Mouse (Mus musculus): ENCODE measurements around the gene Ints11. TPM values are rescaled to one million over a fixed set of nuclear protein-coding genes. Genes with fewer than 3 reads are reported as not detected.

Gene Ints11
- polyA plus RNA-seq, 1 experiment from 2014 or later, result 89.4 TPM

DNA sequence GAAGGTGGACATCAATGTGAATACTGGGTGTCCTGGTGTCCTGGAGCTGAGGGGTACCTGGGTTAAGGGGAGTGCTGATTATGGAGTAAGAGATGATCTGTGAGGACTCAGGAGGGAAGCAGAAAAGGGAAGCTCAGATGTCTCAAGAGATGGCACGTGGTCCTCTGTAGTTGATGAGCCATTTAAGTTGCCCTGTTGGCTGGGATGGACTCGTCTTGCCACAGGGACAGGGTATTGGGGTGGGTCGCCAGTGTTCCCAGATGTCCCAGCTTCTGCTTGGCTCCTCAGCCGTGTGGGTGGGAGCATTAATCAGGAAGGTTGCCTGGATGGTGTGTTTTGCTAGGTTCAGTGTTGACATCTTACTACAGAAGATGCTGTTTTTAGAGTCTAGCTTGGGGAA lies 36.1 kb upstream of the Ints11 start:
- 87% methylated on average over 4 of the region's 4 CpGs for WGBS
- Histone ChIP-seq H3K27ac (replicated peaks; ENCODE audit: low read depth, low read length) (no peak overlapping the region), H3K4me3 (ENCODE audit: low read depth, low read length) (no peak overlapping the region; the same call in 1 of the 2 replicates), H3K27me3 (ENCODE audit: control insufficient read depth, insufficient read depth, low read length) (no peaks in the 10 kb centered on the region), H3K4me1 (ENCODE audit: control insufficient read depth, insufficient read depth, low read length) (peaks cover 7% of the 10 kb centered on the region; the same call in 1 of the 2 replicates), H3K9ac (ENCODE audit: low read length) (no peak overlapping the region), H3K4me2 (ENCODE audit: low read depth, severe bottlenecking) (no peak overlapping the region), H3K36me3 (ENCODE audit: control insufficient read depth, insufficient read depth, low read length) (peaks cover 3% of the 10 kb centered on the region; the same call in 1 of the 2 replicates), H3K9me3 (ENCODE audit: control insufficient read depth, low read length) (no peaks in the 10 kb centered on the region)
- DNase-seq (ENCODE audit: low spot score), result no peak
- no peak for ATAC-seq (ENCODE audit: insufficient number of reproducible peaks, low FRiP score, low TSS enrichment, low read depth)

DNA sequence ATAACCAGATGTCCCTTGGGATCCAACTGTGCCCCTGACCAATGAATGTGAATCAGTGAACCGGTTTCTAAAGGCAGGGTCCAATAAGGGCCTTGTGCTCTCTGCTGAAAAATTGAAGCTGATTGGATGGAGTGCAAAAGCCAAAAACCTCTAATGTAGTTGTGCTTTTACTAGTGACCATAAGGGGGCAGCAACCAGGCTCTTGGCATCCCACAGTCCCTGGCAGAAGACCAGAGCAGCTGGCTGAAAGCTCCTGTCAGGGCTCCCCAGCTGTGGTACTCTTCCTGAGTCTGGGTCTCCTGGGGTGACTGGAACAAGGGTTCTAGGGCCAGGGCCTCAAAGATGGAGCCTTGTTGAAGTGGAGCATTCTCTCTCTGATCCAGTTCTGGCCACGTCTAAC lies 35.5 kb upstream of the Ints11 start:
- no peaks in the 10 kb centered on the region for H3K9me3 ChIP-seq (ENCODE audit: control insufficient read depth, low read length)
- peaks cover 3% of the 10 kb centered on the region; the same call in 1 of the 2 replicates for H3K36me3 ChIP-seq (ENCODE audit: control insufficient read depth, insufficient read depth, low read length)
- ATAC-seq (ENCODE audit: insufficient number of reproducible peaks, low FRiP score, low TSS enrichment, low read depth) (0 out of 2 replicates have a peak, but pooled peaks have one; percentile 8), DNase-seq (ENCODE audit: low spot score) (peak; percentile 69)
- H3K4me1 ChIP-seq (ENCODE audit: control insufficient read depth, insufficient read depth, low read length), result peaks cover 7% of the 10 kb centered on the region; the same call in 1 of the 2 replicates
- WGBS, result 50% methylated on average over 2 of the region's 2 CpGs
- no peak overlapping the region; the same call in 1 of the 2 replicates for H3K4me3 ChIP-seq (ENCODE audit: low read depth, low read length)
- no peak overlapping the region for H3K9ac ChIP-seq (ENCODE audit: low read length)
- H3K27ac ChIP-seq (replicated peaks; ENCODE audit: low read depth, low read length), result no peak overlapping the region
- H3K27me3 ChIP-seq (ENCODE audit: control insufficient read depth, insufficient read depth, low read length), result no peaks in the 10 kb centered on the region
- no peak overlapping the region for H3K4me2 ChIP-seq (ENCODE audit: low read depth, severe bottlenecking)

DNA sequence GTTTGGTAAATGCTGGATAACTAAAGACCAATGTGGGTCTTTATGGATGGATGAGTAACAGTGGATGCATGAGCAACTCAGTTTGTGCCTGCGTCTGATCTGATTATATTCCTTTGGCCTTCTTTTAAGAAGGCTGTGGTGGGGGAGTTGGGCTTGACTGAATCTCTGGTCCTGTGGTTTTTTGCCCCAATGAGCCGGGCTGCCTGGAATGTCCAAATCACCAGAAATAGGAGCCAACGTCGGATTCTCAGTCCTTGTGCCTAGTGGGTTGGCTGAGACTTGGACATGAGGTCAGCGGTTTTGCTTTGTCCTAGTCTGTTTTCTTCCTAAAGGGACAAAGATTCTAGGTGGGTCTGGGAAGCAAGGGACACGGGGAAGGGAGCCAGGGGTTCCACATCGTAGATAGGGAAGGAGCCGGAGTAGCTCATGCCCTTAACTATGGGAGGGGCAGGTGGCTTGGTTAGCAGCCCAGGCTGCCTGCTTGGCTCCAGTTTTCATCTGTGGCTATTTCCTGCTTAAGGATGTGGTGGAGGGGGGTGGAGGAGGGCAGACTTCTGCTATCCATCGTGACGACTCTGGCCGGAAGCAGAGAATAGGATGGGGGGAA lies 31.8 kb upstream of the Ints11 start:
- ATAC-seq (ENCODE audit: insufficient number of reproducible peaks, low FRiP score, low TSS enrichment, low read depth), result no peak
- peaks cover 12% of the 10 kb centered on the region for H3K4me1 ChIP-seq (ENCODE audit: control insufficient read depth, insufficient read depth, low read length)
- DNase-seq (ENCODE audit: low spot score), result no peak
- no peaks in the 10 kb centered on the region for H3K9me3 ChIP-seq (ENCODE audit: control insufficient read depth, low read length)
- H3K4me2 ChIP-seq (ENCODE audit: low read depth, severe bottlenecking), result no peak overlapping the region
- 72% methylated on average over 11 of the region's 11 CpGs for WGBS
- no peaks in the 10 kb centered on the region; the same call in 1 of the 2 replicates for H3K27me3 ChIP-seq (ENCODE audit: control insufficient read depth, insufficient read depth, low read length)
- peaks cover 3% of the 10 kb centered on the region; the same call in 1 of the 2 replicates for H3K36me3 ChIP-seq (ENCODE audit: control insufficient read depth, insufficient read depth, low read length)
- H3K4me3 ChIP-seq (ENCODE audit: low read depth, low read length), result no peak overlapping the region
- H3K9ac ChIP-seq (ENCODE audit: low read length), result no peak overlapping the region
- H3K27ac ChIP-seq (replicated peaks; ENCODE audit: low read depth, low read length), result no peak overlapping the region

DNA sequence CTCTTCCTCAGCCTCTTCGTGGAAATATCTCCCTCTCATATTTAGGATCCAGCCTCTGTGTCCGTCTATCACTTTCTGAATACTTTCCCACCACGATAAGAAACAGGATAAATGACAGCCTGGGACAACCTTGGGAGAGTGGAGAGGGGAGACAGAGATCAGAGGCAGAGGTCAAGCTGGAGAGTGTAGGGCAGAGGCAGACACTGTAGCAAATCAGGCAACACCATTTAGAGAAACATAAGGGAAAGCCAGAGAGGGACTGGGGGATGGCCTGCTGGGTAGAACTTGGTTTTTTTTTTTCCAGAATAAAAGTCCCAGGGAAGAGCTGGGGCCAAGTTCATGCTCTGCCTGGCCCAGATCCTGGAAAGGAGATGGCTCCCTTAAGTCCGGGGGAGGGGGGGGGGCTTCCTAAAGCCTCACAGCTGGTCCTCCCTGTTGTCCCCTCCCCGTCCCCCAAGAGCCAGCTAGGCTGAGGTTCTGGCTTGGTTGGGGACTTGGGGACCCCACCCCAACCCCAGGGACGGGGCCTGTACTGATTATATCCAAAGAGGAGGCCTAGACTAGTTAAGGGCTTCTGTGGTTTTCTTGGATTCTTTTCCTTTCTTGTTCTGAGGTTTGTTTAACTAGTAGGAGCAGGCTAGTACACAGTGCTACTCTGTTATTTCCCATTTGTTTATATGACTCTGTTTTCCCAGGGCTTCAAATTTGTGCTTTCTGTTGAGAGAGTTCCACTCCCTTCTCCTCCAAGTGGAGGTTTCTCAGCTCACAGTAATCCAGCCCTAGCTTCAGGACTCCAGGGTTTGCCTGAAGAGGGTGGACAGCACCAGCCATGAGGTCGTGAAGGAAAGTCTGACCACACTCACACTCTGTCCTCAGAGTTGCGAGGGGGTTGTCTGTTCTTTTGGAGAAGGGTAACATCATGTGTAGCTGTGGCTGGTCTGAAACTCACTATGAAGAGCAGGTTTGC lies 30.9 kb upstream of the Ints11 start:
- H3K27me3 ChIP-seq (ENCODE audit: control insufficient read depth, insufficient read depth, low read length), result no peaks in the 10 kb centered on the region; the same call in 1 of the 2 replicates
- WGBS, result 54% methylated on average over 8 of the region's 8 CpGs
- H3K9ac ChIP-seq (ENCODE audit: low read length), result no peak overlapping the region
- H3K4me1 ChIP-seq (ENCODE audit: control insufficient read depth, insufficient read depth, low read length), result peaks cover 11% of the 10 kb centered on the region
- H3K36me3 ChIP-seq (ENCODE audit: control insufficient read depth, insufficient read depth, low read length), result no peaks in the 10 kb centered on the region
- ATAC-seq (ENCODE audit: insufficient number of reproducible peaks, low FRiP score, low TSS enrichment, low read depth), result no peak
- H3K4me3 ChIP-seq (ENCODE audit: low read depth, low read length), result no peak overlapping the region
- no peak overlapping the region for H3K4me2 ChIP-seq (ENCODE audit: low read depth, severe bottlenecking)
- DNase-seq (ENCODE audit: low spot score), result no peak
- H3K27ac ChIP-seq (replicated peaks; ENCODE audit: low read depth, low read length), result no peak overlapping the region
- no peaks in the 10 kb centered on the region for H3K9me3 ChIP-seq (ENCODE audit: control insufficient read depth, low read length)

DNA sequence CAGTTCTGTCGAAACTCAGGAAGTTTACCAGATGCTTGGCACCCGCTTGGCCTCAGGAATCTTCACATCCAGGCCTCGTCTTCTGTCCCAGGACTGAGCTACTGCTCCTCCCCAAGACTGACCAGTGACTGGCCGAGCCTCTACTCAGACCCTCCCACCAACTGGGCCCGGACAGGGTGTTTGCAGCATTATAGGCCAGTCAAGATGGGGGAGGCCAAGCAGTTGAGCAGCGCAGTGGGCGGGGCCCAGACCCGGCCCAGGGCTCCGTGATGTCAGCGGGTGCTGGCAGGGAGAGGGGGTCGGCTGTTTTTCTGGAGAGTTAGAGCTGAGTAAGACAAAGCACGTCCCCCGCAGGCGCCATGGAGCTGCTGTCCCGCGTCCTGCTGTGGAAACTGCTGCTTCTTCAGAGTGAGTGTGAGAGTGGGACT lies 29.8 kb upstream of the Ints11 start, which contains the start of gene Mxra8:
Mxra8 (plus strand) TSS at position 198 of the 428 bp plus-strand sequence.
- peak within 1 kb of the TSS; percentile 60 for H3K9ac ChIP-seq (ENCODE audit: low read length)
- no peaks in the 10 kb centered on the region for H3K9me3 ChIP-seq (ENCODE audit: control insufficient read depth, low read length)
- no peaks in the 10 kb centered on the region for H3K36me3 ChIP-seq (ENCODE audit: control insufficient read depth, insufficient read depth, low read length)
- WGBS, result 1% methylated on average over 16 of the region's 16 CpGs
- H3K4me3 ChIP-seq (ENCODE audit: low read depth, low read length), result peak within 1 kb of the TSS; percentile 46
- no peaks in the 10 kb centered on the region; the same call in 1 of the 2 replicates for H3K27me3 ChIP-seq (ENCODE audit: control insufficient read depth, insufficient read depth, low read length)
- ATAC-seq (ENCODE audit: insufficient number of reproducible peaks, low FRiP score, low TSS enrichment, low read depth) (peak; percentile 89), DNase-seq (ENCODE audit: low spot score) (peak; percentile 86)
- peak within 1 kb of the TSS; percentile 55 for H3K4me2 ChIP-seq (ENCODE audit: low read depth, severe bottlenecking)
- peak within 1 kb of the TSS; percentile 38 for H3K27ac ChIP-seq (replicated peaks; ENCODE audit: low read depth, low read length)
- H3K4me1 ChIP-seq (ENCODE audit: control insufficient read depth, insufficient read depth, low read length), result peaks cover 11% of the 10 kb centered on the region

DNA sequence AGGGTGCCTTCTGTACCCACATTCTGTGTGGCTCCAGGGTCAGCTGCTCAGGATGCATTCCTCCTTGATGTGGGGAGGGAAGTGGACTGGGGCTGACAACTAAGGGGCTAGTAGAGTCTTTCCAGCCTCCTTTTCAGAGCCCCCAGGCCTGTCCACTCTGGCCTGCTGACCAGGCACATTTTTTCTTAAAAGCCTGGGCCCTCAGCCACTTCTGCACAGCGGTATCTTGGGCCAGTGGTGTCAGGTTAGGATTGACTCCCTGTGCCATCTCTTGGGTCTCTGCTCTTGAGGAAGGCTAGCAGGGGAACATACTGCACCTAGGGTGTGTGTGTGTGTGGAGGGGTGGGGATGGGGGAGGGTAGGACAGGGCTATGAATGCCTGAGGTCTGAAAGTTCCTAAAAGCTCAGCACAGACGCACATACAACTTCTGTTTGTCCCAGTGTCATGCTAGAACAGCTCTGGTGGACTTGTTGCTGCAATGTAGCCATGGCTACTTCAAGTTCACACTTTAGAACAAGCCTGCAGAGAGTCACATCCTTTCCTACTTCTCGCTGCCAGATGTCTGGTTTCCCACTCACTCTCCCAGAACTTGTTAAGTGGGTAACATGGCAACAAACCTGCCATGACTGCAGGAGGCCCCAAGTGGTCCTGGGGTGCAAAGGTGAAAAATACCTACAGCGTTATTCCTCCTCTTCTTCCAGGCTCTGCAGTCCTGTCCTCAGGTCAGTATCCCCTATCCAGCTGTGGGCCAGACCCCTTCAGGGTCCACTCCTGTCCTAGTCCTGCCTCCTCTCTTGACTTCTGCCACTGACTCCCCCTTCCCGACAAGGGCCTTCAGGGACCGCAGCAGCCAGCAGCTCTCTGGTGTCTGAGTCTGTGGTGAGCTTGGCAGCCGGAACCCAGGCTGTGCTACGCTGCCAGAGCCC lies 29.0 kb upstream of the Ints11 start:
- Histone ChIP-seq H3K27me3 (ENCODE audit: control insufficient read depth, insufficient read depth, low read length) (no peaks in the 10 kb centered on the region; the same call in 1 of the 2 replicates), H3K4me3 (ENCODE audit: low read depth, low read length) (peak overlapping the region; percentile 46), H3K4me1 (ENCODE audit: control insufficient read depth, insufficient read depth, low read length) (peaks cover 11% of the 10 kb centered on the region), H3K4me2 (ENCODE audit: low read depth, severe bottlenecking) (peak overlapping the region; percentile 55), H3K9ac (ENCODE audit: low read length) (peak overlapping the region; percentile 60), H3K27ac (replicated peaks; ENCODE audit: low read depth, low read length) (peak overlapping the region; percentile 38; the same call in 1 of the 2 replicates), H3K36me3 (ENCODE audit: control insufficient read depth, insufficient read depth, low read length) (no peaks in the 10 kb centered on the region), H3K9me3 (ENCODE audit: control insufficient read depth, low read length) (no peaks in the 10 kb centered on the region)
- 5% methylated on average over 8 of the region's 8 CpGs for WGBS
- ATAC-seq (ENCODE audit: insufficient number of reproducible peaks, low FRiP score, low TSS enrichment, low read depth), result 0 out of 2 replicates have a peak, but pooled peaks have one; percentile 13
- DNase-seq (ENCODE audit: low spot score), result no peak

DNA sequence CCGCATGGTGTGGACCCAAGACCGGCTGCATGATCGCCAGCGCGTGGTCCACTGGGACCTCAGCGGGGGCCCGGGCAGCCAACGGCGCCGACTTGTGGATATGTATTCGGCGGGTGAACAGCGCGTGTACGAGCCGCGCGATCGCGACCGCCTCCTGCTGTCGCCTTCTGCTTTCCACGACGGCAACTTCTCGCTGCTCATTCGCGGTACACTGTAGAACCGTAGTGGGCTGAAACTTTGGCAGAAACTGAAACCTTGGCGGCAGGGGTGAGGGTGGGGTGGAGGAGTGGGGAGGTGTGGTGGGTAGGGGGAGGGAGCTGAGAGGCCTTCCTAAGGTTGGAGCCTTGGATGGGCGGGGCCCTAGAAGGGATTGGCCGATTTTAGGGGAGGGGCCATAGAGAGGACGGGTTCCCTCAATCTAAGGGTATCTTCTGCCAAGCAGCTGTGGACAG lies 28.3 kb upstream of the Ints11 start:
- peak overlapping the region; percentile 46 for H3K4me3 ChIP-seq (ENCODE audit: low read depth, low read length)
- H3K36me3 ChIP-seq (ENCODE audit: control insufficient read depth, insufficient read depth, low read length), result no peaks in the 10 kb centered on the region
- peaks cover 11% of the 10 kb centered on the region for H3K4me1 ChIP-seq (ENCODE audit: control insufficient read depth, insufficient read depth, low read length)
- no peaks in the 10 kb centered on the region for H3K9me3 ChIP-seq (ENCODE audit: control insufficient read depth, low read length)
- WGBS, result under 1% methylated on average over 32 of the region's 32 CpGs
- H3K27ac ChIP-seq (replicated peaks; ENCODE audit: low read depth, low read length), result no peak overlapping the region
- H3K9ac ChIP-seq (ENCODE audit: low read length), result peak overlapping the region; percentile 47
- H3K27me3 ChIP-seq (ENCODE audit: control insufficient read depth, insufficient read depth, low read length), result no peaks in the 10 kb centered on the region; the same call in 1 of the 2 replicates
- peak overlapping the region; percentile 55 for H3K4me2 ChIP-seq (ENCODE audit: low read depth, severe bottlenecking)
- peak; percentile 55 for DNase-seq (ENCODE audit: low spot score)
- ATAC-seq (ENCODE audit: insufficient number of reproducible peaks, low FRiP score, low TSS enrichment, low read depth), result 0 out of 2 replicates have a peak, but pooled peaks have one; percentile 35

Measured in limb, embryonic 11.5 days (tissue).